Mouse (Mus musculus): ENCODE measurements around the gene Cdrt4.

Gene Cdrt4

GRCm38 (mm10) chr11:62995066-62995754 lies 44.2 kb downstream of the Cdrt4 start:
- DNase-seq (ENCODE audit: low read depth in 2 of 2, low spot score in 2 of 2): no peak

- no peak for DNase-seq (ENCODE audit: low read depth in 2 of 2, low spot score in 2 of 2)
Observed at GRCm38 (mm10) chr11:62995755-62996521, 44.9 kb downstream of the Cdrt4 start.

- DNase-seq (ENCODE audit: low read depth in 2 of 2, low spot score in 2 of 2): no peak
Observed at GRCm38 (mm10) chr11:62996522-62996898, 45.5 kb downstream of the Cdrt4 start.

- no peak for DNase-seq (ENCODE audit: low read depth in 2 of 2, low spot score in 2 of 2)
Observed at GRCm38 (mm10) chr11:62997039-62997717, 46.2 kb downstream of the Cdrt4 start.

- DNase-seq (ENCODE audit: low read depth in 2 of 2, low spot score in 2 of 2): no peak
Observed at GRCm38 (mm10) chr11:62997718-62998281, 46.8 kb downstream of the Cdrt4 start.

GRCm38 (mm10) chr11:63000126-63000525 lies 49.1 kb downstream of the Cdrt4 start:
- DNase-seq (ENCODE audit: low read depth in 2 of 2, low spot score in 2 of 2): no peak

- no peak for DNase-seq (ENCODE audit: low read depth in 2 of 2, low spot score in 2 of 2)
Observed at GRCm38 (mm10) chr11:63004617-63005016, 53.6 kb downstream of the Cdrt4 start.

- DNase-seq (ENCODE audit: low read depth in 2 of 2, low spot score in 2 of 2): no peak
Observed at GRCm38 (mm10) chr11:63007376-63007775, 56.4 kb downstream of the Cdrt4 start.

- DNase-seq (ENCODE audit: low read depth in 2 of 2, low spot score in 2 of 2): no peak
Observed at GRCm38 (mm10) chr11:63008004-63008403, 57.0 kb downstream of the Cdrt4 start.

- no peak for DNase-seq (ENCODE audit: low read depth in 2 of 2, low spot score in 2 of 2)
Observed at GRCm38 (mm10) chr11:63009761-63010160, 58.8 kb downstream of the Cdrt4 start.

GRCm38 (mm10) chr11:63017327-63018082 lies 66.5 kb downstream of the Cdrt4 start:
- DNase-seq (ENCODE audit: low read depth in 2 of 2, low spot score in 2 of 2): no peak

- DNase-seq (ENCODE audit: low read depth in 2 of 2, low spot score in 2 of 2): no peak
Observed at GRCm38 (mm10) chr11:63018083-63018622, 67.2 kb downstream of the Cdrt4 start.

- DNase-seq (ENCODE audit: low read depth in 2 of 2, low spot score in 2 of 2): no peak
Observed at GRCm38 (mm10) chr11:63020633-63021032, 69.6 kb downstream of the Cdrt4 start.

GRCm38 (mm10) chr11:63021141-63021806 lies 70.3 kb downstream of the Cdrt4 start:
- DNase-seq (ENCODE audit: low read depth in 2 of 2, low spot score in 2 of 2): no peak

- no peak for DNase-seq (ENCODE audit: low read depth in 2 of 2, low spot score in 2 of 2)
Observed at GRCm38 (mm10) chr11:63023461-63023860, 72.5 kb downstream of the Cdrt4 start.

GRCm38 (mm10) chr11:63024136-63024535 lies 73.1 kb downstream of the Cdrt4 start:
- DNase-seq (ENCODE audit: low read depth in 2 of 2, low spot score in 2 of 2): no peak

- no peak for DNase-seq (ENCODE audit: low read depth in 2 of 2, low spot score in 2 of 2)
Observed at GRCm38 (mm10) chr11:63025476-63025875, 74.5 kb downstream of the Cdrt4 start.

- no peak for DNase-seq (ENCODE audit: low read depth in 2 of 2, low spot score in 2 of 2)
Observed at GRCm38 (mm10) chr11:63026651-63027141, 75.7 kb downstream of the Cdrt4 start.

GRCm38 (mm10) chr11:63028131-63028530 lies 77.1 kb downstream of the Cdrt4 start:
- DNase-seq (ENCODE audit: low read depth in 2 of 2, low spot score in 2 of 2): no peak

GRCm38 (mm10) chr11:63029148-63029714 lies 78.2 kb downstream of the Cdrt4 start:
- DNase-seq (ENCODE audit: low read depth in 2 of 2, low spot score in 2 of 2): no peak

All from CD8-positive naive resting alpha-beta T cell, adult 2 months (primary cell).